Mouse (Mus musculus): ENCODE measurements around the gene Ccdc136. TPM values are rescaled to one million over a fixed set of nuclear protein-coding genes. Genes with fewer than 3 reads are reported as not detected.

Gene Ccdc136
- total and polyA plus RNA-seq, 2 experiments from 2014 or later, result 14.3 to 14.9 TPM

- ATAC-seq (ENCODE audit: insufficient read depth, low read depth) (no peak), DNase-seq (ENCODE audit: low spot score) (no peak)
- no peaks in the 10 kb centered on the region for H3K27me3 ChIP-seq (ENCODE audit: control insufficient read depth, insufficient read depth, low read length)
- H3K27ac ChIP-seq (ENCODE audit: low read depth), result no peak overlapping the region
- 89% methylated on average over 6 of the region's 6 CpGs for WGBS
- TF ChIP-seq EP300 (IDR thresholded peaks at IDR 0.05; ENCODE audit: low read depth) (no peak), CTCF (IDR thresholded peaks at IDR 0.05; ENCODE audit: low read depth) (no peak)
- H3K36me3 ChIP-seq (replicated peaks; ENCODE audit: control insufficient read depth, insufficient read depth, low read length), result peaks cover 74% of the 10 kb centered on the region
- H3K9ac ChIP-seq (replicated peaks; ENCODE audit: low read depth, low read length), result no peak overlapping the region
- no peaks in the 10 kb centered on the region for H3K9me3 ChIP-seq (replicated peaks; ENCODE audit: control insufficient read depth, low read length)
- no peak overlapping the region for H3K4me3 ChIP-seq (ENCODE audit: low read depth, low read length)
- H3K4me1 ChIP-seq (ENCODE audit: control insufficient read depth, insufficient read depth), result peaks cover 19% of the 10 kb centered on the region
- no peak overlapping the region for H3K4me2 ChIP-seq (ENCODE audit: low read depth, low read length)
Measured at GRCm38 (mm10) chr6:29439789-29440188, 43.7 kb downstream of the Ccdc136 start.

- no peak overlapping the region for H3K9ac ChIP-seq (replicated peaks; ENCODE audit: low read depth, low read length)
- peak; percentile 43; the same call in 1 of the 2 replicates for ATAC-seq (ENCODE audit: insufficient read depth, low read depth)
- TF ChIP-seq EP300 (IDR thresholded peaks at IDR 0.05; ENCODE audit: low read depth), result no peak
- peak; percentile 70 for TF ChIP-seq CTCF (IDR thresholded peaks at IDR 0.05; ENCODE audit: low read depth)
Measured at GRCm38 (mm10) chr6:29444773-29445172, 48.7 kb downstream of the Ccdc136 start.

GRCm38 (mm10) chr6:29445354-29445753 lies 49.2 kb downstream of the Ccdc136 start:
- H3K9ac ChIP-seq (replicated peaks; ENCODE audit: low read depth, low read length), result no peak overlapping the region
- H3K27me3 ChIP-seq (ENCODE audit: control insufficient read depth, insufficient read depth, low read length), result no peaks in the 10 kb centered on the region
- WGBS, result 79% methylated on average over 7 of the region's 7 CpGs
- ATAC-seq (ENCODE audit: insufficient read depth, low read depth) (no peak; the same call in 1 of the 2 replicates), DNase-seq (ENCODE audit: low spot score) (no peak)
- no peaks in the 10 kb centered on the region for H3K4me1 ChIP-seq (ENCODE audit: control insufficient read depth, insufficient read depth)
- no peaks in the 10 kb centered on the region for H3K9me3 ChIP-seq (replicated peaks; ENCODE audit: control insufficient read depth, low read length)
- H3K27ac ChIP-seq (ENCODE audit: low read depth), result no peak overlapping the region
- no peak overlapping the region for H3K4me2 ChIP-seq (ENCODE audit: low read depth, low read length)
- no peak for TF ChIP-seq CTCF (IDR thresholded peaks at IDR 0.05; ENCODE audit: low read depth)
- TF ChIP-seq EP300 (IDR thresholded peaks at IDR 0.05; ENCODE audit: low read depth), result no peak
- H3K4me3 ChIP-seq (ENCODE audit: low read depth, low read length), result no peak overlapping the region
- peaks cover 99% of the 10 kb centered on the region for H3K36me3 ChIP-seq (replicated peaks; ENCODE audit: control insufficient read depth, insufficient read depth, low read length)

More at GRCm38 (mm10) chr6:29444773-29445172, 48.7 kb downstream of the Ccdc136 start:
- 57% methylated on average over 11 of the region's 11 CpGs for WGBS
- H3K4me2 ChIP-seq (ENCODE audit: low read depth, low read length), result no peak overlapping the region
- H3K27me3 ChIP-seq (ENCODE audit: control insufficient read depth, insufficient read depth, low read length), result no peaks in the 10 kb centered on the region
- H3K36me3 ChIP-seq (replicated peaks; ENCODE audit: control insufficient read depth, insufficient read depth, low read length), result peaks cover 99% of the 10 kb centered on the region
- H3K27ac ChIP-seq (ENCODE audit: low read depth), result no peak overlapping the region
- DNase-seq (ENCODE audit: low spot score), result peak; percentile 30
- no peaks in the 10 kb centered on the region for H3K9me3 ChIP-seq (replicated peaks; ENCODE audit: control insufficient read depth, low read length)
- H3K4me3 ChIP-seq (ENCODE audit: low read depth, low read length), result no peak overlapping the region
- no peaks in the 10 kb centered on the region for H3K4me1 ChIP-seq (ENCODE audit: control insufficient read depth, insufficient read depth)

GRCm38 (mm10) chr6:29449858-29450257 lies 53.7 kb downstream of the Ccdc136 start:
- TF ChIP-seq EP300 (IDR thresholded peaks at IDR 0.05; ENCODE audit: low read depth), result no peak
- no peak for TF ChIP-seq CTCF (IDR thresholded peaks at IDR 0.05; ENCODE audit: low read depth)
- H3K36me3 ChIP-seq (replicated peaks; ENCODE audit: control insufficient read depth, insufficient read depth, low read length), result peaks cover 99% of the 10 kb centered on the region

GRCm38 (mm10) chr6:29450667-29451066 lies 54.6 kb downstream of the Ccdc136 start:
- Histone ChIP-seq H3K27ac (ENCODE audit: low read depth) (no peak overlapping the region), H3K9me3 (replicated peaks; ENCODE audit: control insufficient read depth, low read length) (no peaks in the 10 kb centered on the region), H3K4me3 (ENCODE audit: low read depth, low read length) (no peak overlapping the region), H3K9ac (replicated peaks; ENCODE audit: low read depth, low read length) (no peak overlapping the region), H3K36me3 (replicated peaks; ENCODE audit: control insufficient read depth, insufficient read depth, low read length) (peaks cover 99% of the 10 kb centered on the region), H3K4me2 (ENCODE audit: low read depth, low read length) (no peak overlapping the region), H3K27me3 (ENCODE audit: control insufficient read depth, insufficient read depth, low read length) (no peaks in the 10 kb centered on the region), H3K4me1 (ENCODE audit: control insufficient read depth, insufficient read depth) (no peaks in the 10 kb centered on the region)
- TF ChIP-seq EP300 (IDR thresholded peaks at IDR 0.05; ENCODE audit: low read depth) (no peak), CTCF (IDR thresholded peaks at IDR 0.05; ENCODE audit: low read depth) (no peak)
- no peak for DNase-seq (ENCODE audit: low spot score)
- ATAC-seq (ENCODE audit: insufficient read depth, low read depth), result no peak
- WGBS, result 88% methylated on average over 6 of the region's 6 CpGs

More at GRCm38 (mm10) chr6:29449858-29450257, 53.7 kb downstream of the Ccdc136 start:
- H3K9me3 ChIP-seq (replicated peaks; ENCODE audit: control insufficient read depth, low read length), result no peaks in the 10 kb centered on the region
- no peak overlapping the region for H3K4me2 ChIP-seq (ENCODE audit: low read depth, low read length)
- 33% methylated on average over 4 of the region's 4 CpGs for WGBS
- no peak for DNase-seq (ENCODE audit: low spot score)
- H3K27ac ChIP-seq (ENCODE audit: low read depth), result no peak overlapping the region
- H3K27me3 ChIP-seq (ENCODE audit: control insufficient read depth, insufficient read depth, low read length), result no peaks in the 10 kb centered on the region
- no peak overlapping the region for H3K4me3 ChIP-seq (ENCODE audit: low read depth, low read length)
- H3K4me1 ChIP-seq (ENCODE audit: control insufficient read depth, insufficient read depth), result no peaks in the 10 kb centered on the region
- no peak overlapping the region for H3K9ac ChIP-seq (replicated peaks; ENCODE audit: low read depth, low read length)
- ATAC-seq (ENCODE audit: insufficient read depth, low read depth), result no peak

GRCm38 (mm10) chr6:29461502-29461901 lies 65.4 kb downstream of the Ccdc136 start:
- 58% methylated on average over 7 of the region's 7 CpGs for WGBS
- Histone ChIP-seq H3K4me2 (ENCODE audit: low read depth, low read length) (no peak overlapping the region), H3K4me3 (ENCODE audit: low read depth, low read length) (no peak overlapping the region), H3K9me3 (replicated peaks; ENCODE audit: control insufficient read depth, low read length) (no peaks in the 10 kb centered on the region), H3K9ac (replicated peaks; ENCODE audit: low read depth, low read length) (no peak overlapping the region), H3K27me3 (ENCODE audit: control insufficient read depth, insufficient read depth, low read length) (no peaks in the 10 kb centered on the region), H3K36me3 (replicated peaks; ENCODE audit: control insufficient read depth, insufficient read depth, low read length) (peaks cover 48% of the 10 kb centered on the region), H3K4me1 (ENCODE audit: control insufficient read depth, insufficient read depth) (no peaks in the 10 kb centered on the region), H3K27ac (ENCODE audit: low read depth) (no peak overlapping the region)
- ATAC-seq (ENCODE audit: insufficient read depth, low read depth), result no peak
- TF ChIP-seq CTCF (IDR thresholded peaks at IDR 0.05; ENCODE audit: low read depth) (no peak), EP300 (IDR thresholded peaks at IDR 0.05; ENCODE audit: low read depth) (no peak)
- DNase-seq (ENCODE audit: low spot score), result no peak
